Mouse (Mus musculus): Measurements from ENCODE around the gene Zfp740. TPM values are rescaled to one million over a fixed set of nuclear protein-coding genes. Genes with fewer than 3 reads are reported as not detected.

The Zfp740 gene
- polyA plus RNA-seq, 1 experiment = 45.8 TPM

DNA sequence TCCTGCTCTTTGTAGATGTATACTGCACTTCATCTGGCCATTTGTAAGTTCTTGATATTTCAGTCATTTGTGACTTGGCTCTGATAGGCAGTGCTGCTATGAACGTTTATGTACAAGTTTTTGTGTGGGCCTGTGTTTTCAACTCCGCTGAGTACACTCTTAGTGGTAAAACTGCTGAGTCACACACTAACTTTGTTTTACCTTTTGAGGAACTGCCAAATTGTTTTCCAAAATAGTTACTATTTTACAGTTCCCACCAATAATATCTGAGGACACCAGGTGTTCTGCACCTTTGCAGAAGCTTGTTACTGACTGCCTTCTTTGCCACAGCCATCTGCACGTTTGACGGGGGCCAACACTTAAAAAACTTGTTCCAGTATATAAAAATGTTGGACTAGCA, 8.6 kb upstream of the Zfp740 start:
- Histone ChIP-seq H3K36me3 (ENCODE audit: control insufficient read depth, insufficient read depth) (no peaks in the 10 kb centered on the region), H3K27me3 (ENCODE audit: control insufficient read depth, insufficient read depth, insufficient read length) (no peaks in the 10 kb centered on the region), H3K79me2 (ENCODE audit: control insufficient read depth, insufficient read depth) (no peaks in the 10 kb centered on the region), H3ac (ENCODE audit: control insufficient read depth, insufficient read length, low read depth) (no peak overlapping the region), H3K4me3 (ENCODE audit: insufficient read depth, poor library complexity, severe bottlenecking) (no peak overlapping the region), H3K79me3 (ENCODE audit: low read depth) (no peaks in the 10 kb centered on the region)
- TF ChIP-seq CEBPB (IDR thresholded peaks at IDR 0.05; ENCODE audit: low read depth) (no peak), MYOD1 (IDR thresholded peaks at IDR 0.05; ENCODE audit: control insufficient read depth, insufficient read length, low read depth) (no peak), MYOG (IDR thresholded peaks at IDR 0.05; ENCODE audit: control insufficient read depth, extremely low read depth, insufficient read length) (no peak), MAX (IDR thresholded peaks at IDR 0.05) (no peak), USF1 (IDR thresholded peaks at IDR 0.05; ENCODE audit: low read depth) (no peak), FOSL1 (IDR thresholded peaks at IDR 0.05; ENCODE audit: insufficient read depth, low read length, poor library complexity, severe bottlenecking) (no peak), CTCF (IDR thresholded peaks at IDR 0.05; ENCODE audit: control insufficient read depth, insufficient read depth, insufficient read length) (no peak)

DNA sequence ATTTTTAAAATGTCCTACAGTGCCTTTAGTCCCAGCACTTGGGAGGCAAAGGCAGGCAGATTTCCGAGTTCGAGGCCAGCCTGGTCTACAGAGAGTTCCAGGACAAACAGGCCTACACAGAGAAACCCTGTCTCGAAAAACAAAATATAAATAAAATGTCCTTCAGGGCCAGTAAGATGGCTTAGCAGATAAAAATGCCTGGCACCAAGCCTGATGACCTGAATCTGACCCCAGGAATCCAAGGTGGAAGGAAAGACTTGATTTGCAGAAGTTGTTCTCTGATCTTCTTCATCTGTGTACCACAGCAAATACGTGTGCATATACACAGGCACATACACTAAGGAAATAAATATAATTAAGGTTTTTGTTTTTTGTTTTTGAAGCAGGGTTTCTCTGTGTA, 7.7 kb upstream of the Zfp740 start:
- no peaks in the 10 kb centered on the region for H3K36me3 ChIP-seq (ENCODE audit: control insufficient read depth, insufficient read depth)
- no peak overlapping the region for H3ac ChIP-seq (ENCODE audit: control insufficient read depth, insufficient read length, low read depth)
- H3K79me2 ChIP-seq (ENCODE audit: control insufficient read depth, insufficient read depth) = no peaks in the 10 kb centered on the region
- no peaks in the 10 kb centered on the region for H3K79me3 ChIP-seq (ENCODE audit: low read depth)
- TF ChIP-seq FOSL1 (IDR thresholded peaks at IDR 0.05; ENCODE audit: insufficient read depth, low read length, poor library complexity, severe bottlenecking) (no peak), MYOD1 (IDR thresholded peaks at IDR 0.05; ENCODE audit: control insufficient read depth, insufficient read length, low read depth) (no peak), CEBPB (IDR thresholded peaks at IDR 0.05; ENCODE audit: low read depth) (no peak), MAX (IDR thresholded peaks at IDR 0.05) (no peak), MYOG (IDR thresholded peaks at IDR 0.05; ENCODE audit: control insufficient read depth, extremely low read depth, insufficient read length) (no peak), USF1 (IDR thresholded peaks at IDR 0.05; ENCODE audit: low read depth) (no peak), CTCF (IDR thresholded peaks at IDR 0.05; ENCODE audit: control insufficient read depth, insufficient read depth, insufficient read length) (no peak)
- no peaks in the 10 kb centered on the region for H3K27me3 ChIP-seq (ENCODE audit: control insufficient read depth, insufficient read depth, insufficient read length)
- H3K4me3 ChIP-seq (ENCODE audit: insufficient read depth, poor library complexity, severe bottlenecking) = no peak overlapping the region

DNA sequence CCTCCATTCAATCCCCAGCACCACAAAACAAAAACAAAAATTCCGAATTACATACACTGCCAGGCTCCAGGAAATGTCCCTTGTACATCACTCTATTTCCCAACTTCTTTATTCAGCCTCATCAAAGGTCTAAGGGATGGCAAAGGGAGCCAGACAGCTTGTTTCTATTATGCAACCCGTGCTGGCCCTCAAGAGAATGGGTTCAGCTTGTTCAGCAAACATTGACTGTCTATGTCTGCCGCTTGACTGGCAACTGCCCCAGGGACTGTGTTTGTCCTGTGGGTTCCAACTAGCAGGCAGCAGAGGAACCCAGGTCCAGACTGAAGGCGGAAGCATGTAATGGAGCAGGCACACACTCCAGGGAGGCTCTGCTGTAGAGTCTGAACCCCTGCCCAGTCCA, 4.2 kb upstream of the Zfp740 start:
- Histone ChIP-seq H3ac (ENCODE audit: control insufficient read depth, insufficient read length, low read depth) (no peak overlapping the region), H3K36me3 (ENCODE audit: control insufficient read depth, insufficient read depth) (no peaks in the 10 kb centered on the region), H3K79me2 (ENCODE audit: control insufficient read depth, insufficient read depth) (no peaks in the 10 kb centered on the region), H3K4me3 (ENCODE audit: insufficient read depth, poor library complexity, severe bottlenecking) (no peak overlapping the region), H3K27me3 (ENCODE audit: control insufficient read depth, insufficient read depth, insufficient read length) (no peaks in the 10 kb centered on the region), H3K79me3 (ENCODE audit: low read depth) (no peaks in the 10 kb centered on the region)
- TF ChIP-seq FOSL1 (IDR thresholded peaks at IDR 0.05; ENCODE audit: insufficient read depth, low read length, poor library complexity, severe bottlenecking) (no peak), USF1 (IDR thresholded peaks at IDR 0.05; ENCODE audit: low read depth) (no peak), CTCF (IDR thresholded peaks at IDR 0.05; ENCODE audit: control insufficient read depth, insufficient read depth, insufficient read length) (no peak), MYOG (IDR thresholded peaks at IDR 0.05; ENCODE audit: control insufficient read depth, extremely low read depth, insufficient read length) (no peak), MAX (IDR thresholded peaks at IDR 0.05) (no peak), CEBPB (IDR thresholded peaks at IDR 0.05; ENCODE audit: low read depth) (no peak), MYOD1 (IDR thresholded peaks at IDR 0.05; ENCODE audit: control insufficient read depth, insufficient read length, low read depth) (no peak)

DNA sequence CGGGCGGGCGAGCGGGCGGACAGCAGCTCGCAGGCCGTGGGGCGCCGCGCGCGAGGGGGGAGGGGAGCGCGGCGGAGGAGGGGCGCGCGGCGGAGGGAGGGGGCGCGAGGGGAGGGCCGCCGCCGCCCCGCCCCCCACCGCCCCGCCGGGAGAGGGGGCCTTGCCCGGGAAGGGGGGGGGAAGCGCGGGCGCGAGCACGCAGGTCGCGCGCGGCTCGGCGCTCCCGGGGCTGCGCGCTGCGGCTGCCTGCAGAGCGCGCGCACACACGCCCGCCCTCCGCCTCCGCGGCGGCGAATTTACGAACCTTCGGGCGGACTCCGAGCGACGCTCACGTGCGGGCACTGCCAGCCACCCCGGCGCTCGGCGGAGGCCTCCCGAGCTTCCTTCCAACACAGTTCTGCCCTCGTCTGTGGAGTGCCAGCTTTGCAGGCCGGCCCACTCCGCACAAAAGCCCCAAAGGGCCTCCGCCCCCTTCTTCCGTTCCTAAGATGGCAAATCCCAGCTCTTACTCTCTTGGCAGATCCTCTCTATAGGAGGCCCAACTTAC, 859 bp downstream of the Zfp740 start:
- Histone ChIP-seq H3K36me3 (ENCODE audit: control insufficient read depth, insufficient read depth) (peaks cover 44% of the 10 kb centered on the region), H3K27me3 (ENCODE audit: control insufficient read depth, insufficient read depth, insufficient read length) (no peaks in the 10 kb centered on the region), H3K79me3 (ENCODE audit: low read depth) (peaks cover 31% of the 10 kb centered on the region), H3ac (ENCODE audit: control insufficient read depth, insufficient read length, low read depth) (peak overlapping the region; percentile 84), H3K4me3 (ENCODE audit: insufficient read depth, poor library complexity, severe bottlenecking) (peak overlapping the region; percentile 75), H3K79me2 (ENCODE audit: control insufficient read depth, insufficient read depth) (peaks cover 50% of the 10 kb centered on the region)
- TF ChIP-seq MYOG (IDR thresholded peaks at IDR 0.05; ENCODE audit: control insufficient read depth, extremely low read depth, insufficient read length) (no peak), MYOD1 (IDR thresholded peaks at IDR 0.05; ENCODE audit: control insufficient read depth, insufficient read length, low read depth) (no peak), FOSL1 (IDR thresholded peaks at IDR 0.05; ENCODE audit: insufficient read depth, low read length, poor library complexity, severe bottlenecking) (no peak), CEBPB (IDR thresholded peaks at IDR 0.05; ENCODE audit: low read depth) (no peak), CTCF (IDR thresholded peaks at IDR 0.05; ENCODE audit: control insufficient read depth, insufficient read depth, insufficient read length) (no peak), USF1 (IDR thresholded peaks at IDR 0.05; ENCODE audit: low read depth) (no peak), MAX (IDR thresholded peaks at IDR 0.05) (no peak)

DNA sequence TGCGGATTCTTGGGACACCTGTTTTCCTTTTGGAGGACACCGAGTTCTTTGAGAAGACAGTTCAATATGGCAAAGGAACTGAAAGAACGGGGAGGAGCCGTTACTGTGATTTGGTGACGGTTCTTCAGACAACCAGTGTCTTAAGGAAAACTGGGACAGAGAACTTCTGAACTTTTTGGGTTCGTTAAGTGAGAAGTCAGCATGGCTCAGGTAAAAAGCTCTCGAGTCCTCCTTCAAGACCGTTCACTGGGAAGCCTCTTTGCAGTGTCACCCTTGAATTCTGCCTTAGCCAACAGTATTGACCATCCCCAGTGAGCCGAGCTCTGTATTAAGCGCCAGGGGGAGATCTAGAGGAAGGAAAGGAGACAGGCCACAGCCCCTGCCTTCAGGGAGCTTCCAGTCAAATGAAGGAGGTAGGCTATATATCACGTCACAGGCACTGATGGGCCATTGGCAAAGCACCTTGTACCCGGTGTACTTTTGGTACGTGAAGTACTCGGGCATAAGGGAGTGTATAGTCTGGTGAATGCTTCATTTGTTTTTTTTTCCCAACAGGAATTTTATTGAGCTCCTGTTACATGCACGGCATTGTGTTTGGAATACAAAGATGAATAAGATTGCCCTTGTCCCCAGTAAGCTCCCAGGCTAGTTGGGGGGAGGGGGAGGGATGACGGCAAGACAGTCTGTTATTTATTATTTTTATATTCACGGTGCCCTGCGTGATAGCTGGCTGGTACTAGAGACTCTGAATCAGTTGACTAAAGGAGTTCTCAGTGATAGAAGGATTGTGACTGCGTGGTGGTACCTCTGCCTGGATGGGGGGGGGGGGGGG, 1.8 kb downstream of the Zfp740 start, which contains the start of gene Csad:
Gene Csad (minus strand): TSS at position 51 of the 832 bp plus-strand sequence.
- Histone ChIP-seq H3K4me3 (ENCODE audit: insufficient read depth, poor library complexity, severe bottlenecking) (peak within 1 kb of the TSS; percentile 75), H3ac (ENCODE audit: control insufficient read depth, insufficient read length, low read depth) (peak within 1 kb of the TSS; percentile 84), H3K27me3 (ENCODE audit: control insufficient read depth, insufficient read depth, insufficient read length) (no peaks in the 10 kb centered on the region), H3K36me3 (ENCODE audit: control insufficient read depth, insufficient read depth) (peaks cover 52% of the 10 kb centered on the region), H3K79me2 (ENCODE audit: control insufficient read depth, insufficient read depth) (peaks cover 50% of the 10 kb centered on the region), H3K79me3 (ENCODE audit: low read depth) (peaks cover 31% of the 10 kb centered on the region)
- TF ChIP-seq USF1 (IDR thresholded peaks at IDR 0.05; ENCODE audit: low read depth) (no peak), CEBPB (IDR thresholded peaks at IDR 0.05; ENCODE audit: low read depth) (no peak), CTCF (IDR thresholded peaks at IDR 0.05; ENCODE audit: control insufficient read depth, insufficient read depth, insufficient read length) (no peak), MYOD1 (IDR thresholded peaks at IDR 0.05; ENCODE audit: control insufficient read depth, insufficient read length, low read depth) (no peak), MAX (IDR thresholded peaks at IDR 0.05) (no peak)

All from C2C12 (cell line).